Mouse (Mus musculus): ENCODE data around the gene Etv4. TPM values are rescaled to one million over a fixed set of nuclear protein-coding genes. Genes with fewer than 3 reads are reported as not detected.

The Etv4 gene
- polyA plus RNA-seq, 1 experiment: 21.2 TPM

GRCm38 (mm10) chr11:101820899-101821298 lies 35.7 kb upstream of the Etv4 start:
- no peak overlapping the region for H3K4me2 ChIP-seq (ENCODE audit: low read depth)
- TF ChIP-seq MAX (IDR thresholded peaks at IDR 0.05; ENCODE audit: low read depth) (no peak), TCF3 (IDR thresholded peaks at IDR 0.05; ENCODE audit: insufficient read length, low read depth) (no peak), POLR2A (IDR thresholded peaks at IDR 0.05; ENCODE audit: insufficient read length, low read depth) (no peak), TCF12 (IDR thresholded peaks at IDR 0.05; ENCODE audit: insufficient read depth, poor library complexity, severe bottlenecking) (no peak), CEBPB (IDR thresholded peaks at IDR 0.05; ENCODE audit: insufficient read depth, poor library complexity, severe bottlenecking) (no peak), E2F4 (IDR thresholded peaks at IDR 0.05; ENCODE audit: insufficient read depth) (no peak), SRF (IDR thresholded peaks at IDR 0.05; ENCODE audit: control insufficient read depth, insufficient read length, low read depth) (no peak), USF1 (IDR thresholded peaks at IDR 0.05; ENCODE audit: low read depth) (no peak), POLR2AphosphoS2 (IDR thresholded peaks at IDR 0.05; ENCODE audit: insufficient read length, low read depth) (no peak), MYOG (IDR thresholded peaks at IDR 0.05; ENCODE audit: control insufficient read depth in 1 of 3, insufficient read depth in 1 of 3, insufficient read length in 2 of 3, low read depth in 2 of 3) (no peak), REST (IDR thresholded peaks at IDR 0.05; ENCODE audit: insufficient read depth, insufficient read length) (no peak), MYOD1 (IDR thresholded peaks at IDR 0.05; ENCODE audit: control insufficient read depth in 1 of 3, insufficient read length in 2 of 3, low read depth in 2 of 3) (no peak)
- H3K36me3 ChIP-seq (ENCODE audit: control insufficient read depth, insufficient read depth): no peaks in the 10 kb centered on the region
- no peak overlapping the region for H3ac ChIP-seq (ENCODE audit: control insufficient read depth, insufficient read length)
- H3K27me3 ChIP-seq (ENCODE audit: control insufficient read depth, insufficient read depth, insufficient read length): no peaks in the 10 kb centered on the region
- no peak overlapping the region for H3K4me3 ChIP-seq
- H3K79me2 ChIP-seq (ENCODE audit: control insufficient read depth, insufficient read depth): no peaks in the 10 kb centered on the region

GRCm38 (mm10) chr11:101819853-101820252 lies 34.7 kb upstream of the Etv4 start:
- TF ChIP-seq TCF12 (IDR thresholded peaks at IDR 0.05; ENCODE audit: insufficient read depth, poor library complexity, severe bottlenecking) (no peak), USF1 (IDR thresholded peaks at IDR 0.05; ENCODE audit: low read depth) (no peak), TCF3 (IDR thresholded peaks at IDR 0.05; ENCODE audit: insufficient read length, low read depth) (no peak), MYOG (IDR thresholded peaks at IDR 0.05; ENCODE audit: control insufficient read depth in 1 of 3, insufficient read depth in 1 of 3, insufficient read length in 2 of 3, low read depth in 2 of 3) (no peak), E2F4 (IDR thresholded peaks at IDR 0.05; ENCODE audit: insufficient read depth) (no peak), POLR2A (IDR thresholded peaks at IDR 0.05; ENCODE audit: insufficient read length, low read depth) (no peak), MAX (IDR thresholded peaks at IDR 0.05; ENCODE audit: low read depth) (no peak)
- no peaks in the 10 kb centered on the region for H3K36me3 ChIP-seq (ENCODE audit: control insufficient read depth, insufficient read depth)
- H3K27me3 ChIP-seq (ENCODE audit: control insufficient read depth, insufficient read depth, insufficient read length): no peaks in the 10 kb centered on the region
- no peak overlapping the region for H3ac ChIP-seq (ENCODE audit: control insufficient read depth, insufficient read length)
- no peaks in the 10 kb centered on the region for H3K79me2 ChIP-seq (ENCODE audit: control insufficient read depth, insufficient read depth)
- H3K4me3 ChIP-seq: no peak overlapping the region
- H3K4me2 ChIP-seq (ENCODE audit: low read depth): no peak overlapping the region

- TF ChIP-seq TCF12 (IDR thresholded peaks at IDR 0.05; ENCODE audit: insufficient read depth, poor library complexity, severe bottlenecking) (no peak), CEBPB (IDR thresholded peaks at IDR 0.05; ENCODE audit: insufficient read depth, poor library complexity, severe bottlenecking) (no peak)
- no peak overlapping the region for H3K4me3 ChIP-seq
- no peaks in the 10 kb centered on the region for H3K36me3 ChIP-seq (ENCODE audit: control insufficient read depth, insufficient read depth)
- H3K4me2 ChIP-seq (ENCODE audit: low read depth): no peak overlapping the region
- no peak overlapping the region for H3ac ChIP-seq (ENCODE audit: control insufficient read depth, insufficient read length)
- H3K27me3 ChIP-seq (ENCODE audit: control insufficient read depth, insufficient read depth, insufficient read length): no peaks in the 10 kb centered on the region
- H3K79me2 ChIP-seq (ENCODE audit: control insufficient read depth, insufficient read depth): no peaks in the 10 kb centered on the region
Observed at GRCm38 (mm10) chr11:101815103-101816085, 30.2 kb upstream of the Etv4 start.

GRCm38 (mm10) chr11:101814375-101815102 lies 29.4 kb upstream of the Etv4 start:
- Histone ChIP-seq H3K36me3 (ENCODE audit: control insufficient read depth, insufficient read depth) (no peaks in the 10 kb centered on the region), H3K27me3 (ENCODE audit: control insufficient read depth, insufficient read depth, insufficient read length) (no peaks in the 10 kb centered on the region), H3K4me3 (no peak overlapping the region), H3K4me2 (ENCODE audit: low read depth) (no peak overlapping the region), H3K79me2 (ENCODE audit: control insufficient read depth, insufficient read depth) (no peaks in the 10 kb centered on the region), H3ac (ENCODE audit: control insufficient read depth, insufficient read length) (no peak overlapping the region)
- no peak for TF ChIP-seq MYOD1 (IDR thresholded peaks at IDR 0.05; ENCODE audit: control insufficient read depth in 1 of 3, insufficient read length in 2 of 3, low read depth in 2 of 3)
- no peak for TF ChIP-seq POLR2A (IDR thresholded peaks at IDR 0.05; ENCODE audit: insufficient read length, low read depth)
- no peak for TF ChIP-seq CEBPB (IDR thresholded peaks at IDR 0.05; ENCODE audit: insufficient read depth, poor library complexity, severe bottlenecking)
- no peak for TF ChIP-seq POLR2AphosphoS2 (IDR thresholded peaks at IDR 0.05; ENCODE audit: insufficient read length, low read depth)
- no peak for TF ChIP-seq USF1 (IDR thresholded peaks at IDR 0.05; ENCODE audit: low read depth)
- no peak for TF ChIP-seq E2F4 (IDR thresholded peaks at IDR 0.05; ENCODE audit: insufficient read depth)
- no peak for TF ChIP-seq REST (IDR thresholded peaks at IDR 0.05; ENCODE audit: insufficient read depth, insufficient read length)
- no peak for TF ChIP-seq TCF12 (IDR thresholded peaks at IDR 0.05; ENCODE audit: insufficient read depth, poor library complexity, severe bottlenecking)
- no peak for TF ChIP-seq TCF3 (IDR thresholded peaks at IDR 0.05; ENCODE audit: insufficient read length, low read depth)
- TF ChIP-seq MYOG (IDR thresholded peaks at IDR 0.05; ENCODE audit: control insufficient read depth in 1 of 3, insufficient read depth in 1 of 3, insufficient read length in 2 of 3, low read depth in 2 of 3): no peak
- no peak for TF ChIP-seq SRF (IDR thresholded peaks at IDR 0.05; ENCODE audit: control insufficient read depth, insufficient read length, low read depth)
- TF ChIP-seq MAX (IDR thresholded peaks at IDR 0.05; ENCODE audit: low read depth): no peak

Measured in myocyte (in vitro differentiated cells).